Mouse (Mus musculus): ENCODE measurements around the gene Efcab6. TPM values are rescaled to one million over a fixed set of nuclear protein-coding genes. Genes with fewer than 3 reads are reported as not detected.

The Efcab6 gene
- polyA plus RNA-seq, 1 experiment = not detected

DNA sequence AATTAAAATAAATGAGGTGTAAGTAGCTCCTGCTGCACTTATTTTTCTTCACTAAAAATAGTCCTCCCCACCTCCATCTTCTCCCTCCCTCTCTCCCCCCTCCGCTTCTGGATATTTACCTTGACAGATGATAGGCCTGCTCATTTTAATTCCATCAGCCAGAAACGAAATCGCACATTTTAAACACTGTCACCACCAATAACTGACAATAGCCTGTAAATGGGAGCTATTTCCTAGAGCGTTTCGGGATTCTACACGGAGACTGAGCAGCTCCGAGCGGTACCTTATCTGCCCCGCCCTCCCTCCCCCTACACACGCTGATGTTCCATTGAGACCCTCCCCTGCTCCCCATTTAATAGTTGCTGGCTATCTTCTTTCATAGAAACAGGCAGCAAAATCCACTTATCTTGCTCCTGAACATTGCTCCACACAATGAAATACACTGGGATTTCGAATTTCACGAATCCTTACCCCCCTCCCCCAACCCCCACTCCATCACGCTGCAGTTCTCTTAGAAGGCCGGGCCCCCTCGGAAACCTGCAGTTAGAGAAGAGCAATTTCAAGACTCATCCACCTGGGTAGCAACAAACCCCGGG is 4.4 kb upstream of the Efcab6 start:
- H3K27ac ChIP-seq (ENCODE audit: insufficient read depth, low read length) = no peak overlapping the region
- H3K4me3 ChIP-seq (ENCODE audit: insufficient read depth, low read length) = no peak overlapping the region
- TF ChIP-seq CTCF (IDR thresholded peaks at IDR 0.05; ENCODE audit: borderline replicate concordance, insufficient read depth, low read length) (no peak), POLR2A (IDR thresholded peaks at IDR 0.05; ENCODE audit: low read depth, low read length) (no peak)
- H3K4me1 ChIP-seq (ENCODE audit: control insufficient read depth, insufficient read depth, low read length) = no peaks in the 10 kb centered on the region

- Histone ChIP-seq H3K4me1 (ENCODE audit: control insufficient read depth, insufficient read depth, low read length) (no peaks in the 10 kb centered on the region), H3K4me3 (ENCODE audit: insufficient read depth, low read length) (no peak overlapping the region), H3K27ac (ENCODE audit: insufficient read depth, low read length) (no peak overlapping the region)
- peak; percentile 15; the same call in 1 of the 2 replicates for TF ChIP-seq CTCF (IDR thresholded peaks at IDR 0.05; ENCODE audit: borderline replicate concordance, insufficient read depth, low read length)
- TF ChIP-seq POLR2A (IDR thresholded peaks at IDR 0.05; ENCODE audit: low read depth, low read length) = no peak
Observed at GRCm38 (mm10) chr15:84065701-84066100, 522 bp upstream of the Efcab6 start.

GRCm38 (mm10) chr15:84058841-84059240 is 6.3 kb downstream of the Efcab6 start:
- TF ChIP-seq POLR2A (IDR thresholded peaks at IDR 0.05; ENCODE audit: low read depth, low read length) (no peak), CTCF (IDR thresholded peaks at IDR 0.05; ENCODE audit: borderline replicate concordance, insufficient read depth, low read length) (no peak)

DNA sequence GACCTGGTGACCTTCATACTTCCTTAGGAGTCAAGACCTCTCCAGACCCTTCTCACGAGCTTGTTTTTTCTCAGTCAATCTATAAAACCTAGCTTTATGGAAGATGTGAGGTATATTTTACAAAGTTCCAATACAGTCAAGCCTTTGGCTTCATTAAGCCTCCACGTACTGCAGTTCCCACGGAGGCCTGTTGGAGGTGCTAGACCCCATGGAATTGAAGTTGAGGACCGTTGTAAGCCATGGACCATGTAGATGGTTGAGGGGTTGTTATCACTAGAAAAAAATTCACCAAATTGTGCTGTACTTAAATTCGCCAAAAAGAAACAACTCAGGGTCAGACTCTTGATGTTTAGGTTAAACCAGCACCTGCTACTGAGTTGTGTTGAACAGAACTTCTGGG is 9.1 kb downstream of the Efcab6 start:
- no peaks in the 10 kb centered on the region for H3K4me1 ChIP-seq (ENCODE audit: control insufficient read depth, insufficient read depth, low read length)
- no peak for TF ChIP-seq CTCF (IDR thresholded peaks at IDR 0.05; ENCODE audit: borderline replicate concordance, insufficient read depth, low read length)
- no peak for TF ChIP-seq POLR2A (IDR thresholded peaks at IDR 0.05; ENCODE audit: low read depth, low read length)
- H3K4me3 ChIP-seq (ENCODE audit: insufficient read depth, low read length) = no peak overlapping the region
- no peak overlapping the region for H3K27ac ChIP-seq (ENCODE audit: insufficient read depth, low read length)

More at GRCm38 (mm10) chr15:84058841-84059240, 6.3 kb downstream of the Efcab6 start:
- Histone ChIP-seq H3K4me1 (ENCODE audit: control insufficient read depth, insufficient read depth, low read length) (no peaks in the 10 kb centered on the region), H3K27ac (ENCODE audit: insufficient read depth, low read length) (no peak overlapping the region), H3K4me3 (ENCODE audit: insufficient read depth, low read length) (no peak overlapping the region)

GRCm38 (mm10) chr15:84053859-84054258 is 11.3 kb downstream of the Efcab6 start:
- no peak for TF ChIP-seq POLR2A (IDR thresholded peaks at IDR 0.05; ENCODE audit: low read depth, low read length)
- peak; percentile 66 for TF ChIP-seq CTCF (IDR thresholded peaks at IDR 0.05; ENCODE audit: borderline replicate concordance, insufficient read depth, low read length)

GRCm38 (mm10) chr15:84053240-84053639 is 11.9 kb downstream of the Efcab6 start:
- TF ChIP-seq CTCF (IDR thresholded peaks at IDR 0.05; ENCODE audit: borderline replicate concordance, insufficient read depth, low read length) (no peak), POLR2A (IDR thresholded peaks at IDR 0.05; ENCODE audit: low read depth, low read length) (no peak)
- no peak overlapping the region for H3K4me3 ChIP-seq (ENCODE audit: insufficient read depth, low read length)
- H3K4me1 ChIP-seq (ENCODE audit: control insufficient read depth, insufficient read depth, low read length) = no peaks in the 10 kb centered on the region
- H3K27ac ChIP-seq (ENCODE audit: insufficient read depth, low read length) = no peak overlapping the region

More at GRCm38 (mm10) chr15:84053859-84054258, 11.3 kb downstream of the Efcab6 start:
- H3K4me1 ChIP-seq (ENCODE audit: control insufficient read depth, insufficient read depth, low read length) = no peaks in the 10 kb centered on the region
- no peak overlapping the region for H3K27ac ChIP-seq (ENCODE audit: insufficient read depth, low read length)
- no peak overlapping the region for H3K4me3 ChIP-seq (ENCODE audit: insufficient read depth, low read length)

GRCm38 (mm10) chr15:84052390-84052789 is 12.8 kb downstream of the Efcab6 start:
- Histone ChIP-seq H3K4me3 (ENCODE audit: insufficient read depth, low read length) (no peak overlapping the region), H3K27ac (ENCODE audit: insufficient read depth, low read length) (no peak overlapping the region), H3K4me1 (ENCODE audit: control insufficient read depth, insufficient read depth, low read length) (no peaks in the 10 kb centered on the region)
- TF ChIP-seq CTCF (IDR thresholded peaks at IDR 0.05; ENCODE audit: borderline replicate concordance, insufficient read depth, low read length) = no peak
- no peak for TF ChIP-seq POLR2A (IDR thresholded peaks at IDR 0.05; ENCODE audit: low read depth, low read length)

GRCm38 (mm10) chr15:84049570-84049969 is 15.6 kb downstream of the Efcab6 start:
- no peak for TF ChIP-seq POLR2A (IDR thresholded peaks at IDR 0.05; ENCODE audit: low read depth, low read length)
- TF ChIP-seq CTCF (IDR thresholded peaks at IDR 0.05; ENCODE audit: borderline replicate concordance, insufficient read depth, low read length) = no peak
- Histone ChIP-seq H3K4me1 (ENCODE audit: control insufficient read depth, insufficient read depth, low read length) (no peaks in the 10 kb centered on the region), H3K27ac (ENCODE audit: insufficient read depth, low read length) (no peak overlapping the region), H3K4me3 (ENCODE audit: insufficient read depth, low read length) (no peak overlapping the region)

- Histone ChIP-seq H3K27ac (ENCODE audit: insufficient read depth, low read length) (no peak overlapping the region), H3K4me3 (ENCODE audit: insufficient read depth, low read length) (no peak overlapping the region), H3K4me1 (ENCODE audit: control insufficient read depth, insufficient read depth, low read length) (no peaks in the 10 kb centered on the region)
- no peak for TF ChIP-seq CTCF (IDR thresholded peaks at IDR 0.05; ENCODE audit: borderline replicate concordance, insufficient read depth, low read length)
- TF ChIP-seq POLR2A (IDR thresholded peaks at IDR 0.05; ENCODE audit: low read depth, low read length) = no peak
Observed at GRCm38 (mm10) chr15:84045562-84045961, 19.6 kb downstream of the Efcab6 start.

- Histone ChIP-seq H3K27ac (ENCODE audit: insufficient read depth, low read length) (no peak overlapping the region), H3K4me1 (ENCODE audit: control insufficient read depth, insufficient read depth, low read length) (no peaks in the 10 kb centered on the region), H3K4me3 (ENCODE audit: insufficient read depth, low read length) (no peak overlapping the region)
- TF ChIP-seq CTCF (IDR thresholded peaks at IDR 0.05; ENCODE audit: borderline replicate concordance, insufficient read depth, low read length) (no peak), POLR2A (IDR thresholded peaks at IDR 0.05; ENCODE audit: low read depth, low read length) (no peak)
Observed at GRCm38 (mm10) chr15:84037067-84037466, 28.1 kb downstream of the Efcab6 start.

All from embryonic fibroblast, embryonic 13.5 days (primary cell).